Mouse (Mus musculus) liver, embryonic 15.5 days (tissue): Measurements from ENCODE around the gene Atg4a. TPM values are rescaled to one million over a fixed set of nuclear protein-coding genes. Genes with fewer than 3 reads are reported as not detected.

Source experiments
- ATAC-seq: fragments of 200-750 bp; cut with Nextera tagmentation; 2 replicates; pipeline ENCODE4 v1.8.0; 2017; ENCODE audit warnings: moderate number of reproducible peaks, mild to moderate bottlenecking, moderate library complexity; ENCODE audit not compliant: insufficient read depth
- H3K27ac ChIP-seq: fragments of 300-500 bp; sonication (generic); replicated peaks from 2 replicates; pipeline ENCODE4 v1.5.1; 2015; ENCODE audit warnings: mild to moderate bottlenecking, inconsistent platforms
- H3K27me3 ChIP-seq: fragments of 300-500 bp; sonication (generic); 2 replicates; pipeline ENCODE4 v1.6.1; 2015; ENCODE audit warnings: mild to moderate bottlenecking, inconsistent platforms
- H3K36me3 ChIP-seq: fragments of 300-500 bp; sonication (generic); replicated peaks from 2 replicates; pipeline ENCODE4 v1.6.1; 2015; ENCODE audit warnings: moderate library complexity, mild to moderate bottlenecking, inconsistent platforms
- H3K4me1 ChIP-seq: fragments of 300-500 bp; sonication (generic); replicated peaks from 2 replicates; pipeline ENCODE4 v1.6.1; 2015; ENCODE audit warnings: inconsistent platforms
- H3K4me2 ChIP-seq: fragments of 300-500 bp; sonication (generic); 2 replicates; pipeline ENCODE4 v1.6.1; 2015; ENCODE audit warnings: moderate library complexity, mild to moderate bottlenecking, inconsistent platforms
- H3K4me3 ChIP-seq: fragments of 300-500 bp; sonication (generic); replicated peaks from 2 replicates; pipeline ENCODE4 v1.5.1; 2015; ENCODE audit warnings: mild to moderate bottlenecking, inconsistent platforms
- H3K9ac ChIP-seq: fragments of 300-500 bp; sonication (generic); 2 replicates; pipeline ENCODE4 v1.6.1; 2015; ENCODE audit warnings: moderate library complexity, mild to moderate bottlenecking, inconsistent platforms
- H3K9me3 ChIP-seq: fragments of 300-500 bp; sonication (generic); replicated peaks from 2 replicates; pipeline ENCODE4 v1.6.1; 2016; ENCODE audit warnings: inconsistent platforms
- WGBS: fragments of 180-500 bp; shearing (Covaris S2); methylation state at CpG from one replicate; pipeline ENCODE4 v1.1.7; 2015; ENCODE audit warnings: mixed read lengths; ENCODE audit not compliant: insufficient replicate concordance; 5-methylcytosine and 5-hydroxymethylcytosine counted together
- polyA plus RNA-seq: library from polyadenylated mRNA; unstranded; fragments of >200 nt; fragmentation: Nextera tagmentation; extraction: Ambion mirVana; gene quantifications from 2 replicates; pipeline ENCODE4 v1.2.1, GENCODE M21; 2015

The Atg4a gene
- polyA plus RNA-seq, 1 experiment from 2014 or later = 26.0 TPM

DNA sequence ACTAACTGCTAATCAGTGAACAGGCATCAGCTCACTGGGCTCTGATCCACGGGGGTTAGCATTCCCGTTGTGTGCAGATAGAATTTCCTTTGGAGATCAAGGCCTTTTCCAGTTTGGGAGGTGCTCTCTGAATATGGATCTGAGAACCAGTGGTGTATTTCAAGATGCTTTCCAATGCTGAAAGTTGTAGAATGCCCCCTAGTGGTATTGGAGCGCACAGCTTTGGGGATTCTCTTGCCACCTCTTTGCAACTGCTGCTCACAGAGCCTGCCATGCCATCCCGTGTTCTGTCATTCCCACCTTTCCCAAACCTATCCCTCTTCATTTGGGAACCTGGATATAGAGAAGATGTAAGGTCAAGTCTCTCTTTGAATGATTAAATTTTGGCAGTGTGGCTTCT, 201.5 kb downstream of the Atg4a start:
- WGBS = 35% methylated on average over 4 of the region's 4 CpGs

DNA sequence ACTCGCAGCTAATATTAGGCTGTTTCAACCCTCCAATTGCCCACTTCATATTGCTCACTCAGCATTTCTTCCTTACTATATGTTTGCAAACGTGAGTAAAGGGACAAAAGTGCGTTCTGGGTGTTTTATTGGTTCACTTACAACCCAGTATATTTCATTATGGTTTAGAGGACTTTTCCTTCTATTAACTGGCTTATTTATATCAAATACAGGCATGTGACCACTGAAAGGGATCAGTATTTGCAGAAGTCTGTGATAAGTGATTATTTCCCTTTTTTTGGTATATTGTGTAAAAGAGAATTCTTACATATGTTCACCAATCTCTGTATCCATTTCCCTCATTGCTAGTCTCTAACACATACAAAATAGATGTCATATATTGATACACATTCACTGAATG, 203.7 kb downstream of the Atg4a start:
- Histone ChIP-seq H3K9me3 (no peaks in the 10 kb centered on the region), H3K27me3 (no peaks in the 10 kb centered on the region), H3K4me2 (no peak overlapping the region), H3K36me3 (0 out of 2 replicates have a peak, but pooled peaks cover 4% of the 10 kb centered on the region), H3K4me3 (no peak overlapping the region), H3K27ac (no peak overlapping the region), H3K9ac (no peak overlapping the region), H3K4me1 (no peaks in the 10 kb centered on the region)
- 66% methylated on average over 3 of the region's 3 CpGs for WGBS
- ATAC-seq = no peak

More for the DNA sequence above, 201.5 kb downstream of the Atg4a start:
- Histone ChIP-seq H3K4me2 (no peak overlapping the region), H3K4me3 (no peak overlapping the region), H3K36me3 (0 out of 2 replicates have a peak, but pooled peaks cover 4% of the 10 kb centered on the region), H3K27ac (no peak overlapping the region), H3K27me3 (no peaks in the 10 kb centered on the region), H3K4me1 (no peaks in the 10 kb centered on the region), H3K9me3 (no peaks in the 10 kb centered on the region), H3K9ac (no peak overlapping the region)
- ATAC-seq = no peak

DNA sequence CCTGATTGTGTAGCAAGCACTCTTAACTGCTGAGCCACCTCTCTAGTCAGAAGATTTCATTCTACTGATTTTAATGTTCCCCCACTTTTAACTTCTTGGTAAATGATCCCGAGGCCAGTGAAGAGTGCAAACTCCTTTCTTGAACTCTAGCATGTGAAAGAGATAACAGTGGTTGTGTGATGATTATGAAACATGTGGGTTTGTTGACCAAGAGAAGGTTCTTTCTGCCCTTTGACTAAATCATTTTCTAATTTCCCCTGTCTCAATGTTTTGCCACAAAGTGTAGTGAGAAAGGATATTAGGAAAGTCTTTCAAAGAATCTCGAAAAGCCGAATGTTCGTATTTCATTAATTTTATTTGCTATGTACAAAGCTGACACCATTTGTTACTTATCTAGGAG, 208.4 kb downstream of the Atg4a start:
- Histone ChIP-seq H3K36me3 (no peaks in the 10 kb centered on the region), H3K9me3 (no peaks in the 10 kb centered on the region), H3K9ac (no peak overlapping the region), H3K4me2 (no peak overlapping the region), H3K4me1 (no peaks in the 10 kb centered on the region), H3K27me3 (0 out of 2 replicates have a peak, but pooled peaks cover 4% of the 10 kb centered on the region), H3K4me3 (no peak overlapping the region), H3K27ac (no peak overlapping the region)
- ATAC-seq = no peak
- 65% methylated on average over 4 of the region's 4 CpGs for WGBS

DNA sequence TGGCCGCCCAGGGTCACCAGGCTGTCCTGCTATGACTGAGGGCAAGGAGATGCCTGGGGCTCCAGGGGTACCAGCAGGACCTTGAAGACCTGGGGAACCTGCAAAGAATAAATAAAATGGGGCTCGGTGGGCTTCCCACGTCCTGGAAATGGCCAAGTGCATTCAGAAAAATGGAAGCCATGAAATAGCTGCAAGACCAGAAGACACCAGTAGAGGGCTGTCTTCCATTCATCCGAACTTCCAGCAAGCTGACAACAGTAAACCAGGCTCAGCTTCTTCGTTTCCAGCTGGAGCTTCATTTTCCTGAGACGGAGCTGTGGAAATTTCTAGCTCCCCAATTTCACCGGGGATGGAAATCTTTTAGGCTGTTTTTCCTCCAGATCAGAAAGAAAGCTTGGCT, 218.6 kb downstream of the Atg4a start:
- Histone ChIP-seq H3K36me3 (no peaks in the 10 kb centered on the region), H3K9me3 (no peaks in the 10 kb centered on the region), H3K27ac (no peak overlapping the region), H3K9ac (no peak overlapping the region), H3K4me1 (no peaks in the 10 kb centered on the region), H3K4me3 (no peak overlapping the region), H3K4me2 (no peak overlapping the region), H3K27me3 (no peaks in the 10 kb centered on the region)
- ATAC-seq = no peak
- WGBS = 33% methylated on average over 7 of the region's 7 CpGs

GRCm38 (mm10) chrX:141195036-141195435, 238.3 kb downstream of the Atg4a start:
- no peak for ATAC-seq
- Histone ChIP-seq H3K4me2 (no peak overlapping the region), H3K9me3 (no peaks in the 10 kb centered on the region), H3K4me3 (no peak overlapping the region), H3K27ac (no peak overlapping the region), H3K27me3 (peaks cover 5% of the 10 kb centered on the region; the same call in 1 of the 2 replicates), H3K4me1 (no peaks in the 10 kb centered on the region), H3K9ac (no peak overlapping the region), H3K36me3 (no peaks in the 10 kb centered on the region)

- WGBS = 67% methylated on average over 3 of the region's 3 CpGs
- ATAC-seq = no peak
- Histone ChIP-seq H3K9ac (no peak overlapping the region), H3K4me3 (no peak overlapping the region), H3K9me3 (no peaks in the 10 kb centered on the region), H3K27ac (no peak overlapping the region), H3K4me2 (no peak overlapping the region), H3K4me1 (no peaks in the 10 kb centered on the region), H3K36me3 (no peaks in the 10 kb centered on the region), H3K27me3 (no peaks in the 10 kb centered on the region)
Measured at GRCm38 (mm10) chrX:141198993-141199392, 242.3 kb downstream of the Atg4a start.

DNA sequence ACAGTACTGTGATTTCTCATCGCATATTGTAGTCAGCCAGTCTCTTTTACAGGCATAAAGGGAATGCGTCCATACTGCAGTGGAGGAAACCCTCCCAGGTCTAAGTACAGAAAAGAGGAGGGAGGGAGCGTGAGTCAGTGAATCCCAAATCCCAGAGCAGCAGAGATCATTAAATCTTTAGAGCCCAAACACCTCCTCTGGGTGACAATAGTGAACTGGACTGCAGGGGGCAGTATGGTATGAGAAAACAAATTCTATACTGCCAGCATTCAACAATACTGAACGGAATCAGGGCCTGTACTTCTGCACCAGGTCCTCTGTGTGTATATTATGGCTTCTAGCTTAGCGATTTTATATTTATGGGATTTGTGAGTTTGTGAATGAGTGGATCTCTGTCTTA, 256.1 kb downstream of the Atg4a start:
- no peak overlapping the region for H3K9ac ChIP-seq
- no peak overlapping the region for H3K4me2 ChIP-seq
- H3K36me3 ChIP-seq = no peaks in the 10 kb centered on the region
- no peak for ATAC-seq
- no peaks in the 10 kb centered on the region for H3K4me1 ChIP-seq
- H3K9me3 ChIP-seq = no peaks in the 10 kb centered on the region
- 37% methylated on average over 5 of the region's 5 CpGs for WGBS
- peaks cover 1% of the 10 kb centered on the region; the same call in 1 of the 2 replicates for H3K27me3 ChIP-seq
- no peak overlapping the region for H3K4me3 ChIP-seq
- no peak overlapping the region for H3K27ac ChIP-seq

Other genes starting within 250 kb of the Atg4a start
- gene Tex13b, start 143.5 kb upstream of the Atg4a start, polyA plus RNA-seq = not detected in 2 replicates
- gene Vsig1, start 49.3 kb upstream of the Atg4a start, polyA plus RNA-seq = not detected in 2 replicates
- gene Psmd10, start 179 bp upstream of the Atg4a start, polyA plus RNA-seq = 37.0 and 37.5 TPM in 2 replicates